Mouse (Mus musculus): Measurements from ENCODE around the gene Sun1.

- TF ChIP-seq CTCF (IDR thresholded peaks at IDR 0.05; ENCODE audit: borderline replicate concordance, extremely low read depth, insufficient read depth, insufficient read length) (no peak), POLR2A (IDR thresholded peaks at IDR 0.05; ENCODE audit: borderline replicate concordance, extremely low read depth, insufficient read depth, insufficient read length, poor library complexity, severe bottlenecking) (no peak)
These were observed 10.7 kb upstream of the Sun1 start for GRCm38 (mm10) chr5:139189726-139190125.

All from brain, embryonic 14.5 days (tissue).